Mouse (Mus musculus) adrenal gland, postnatal 14 days (tissue): ENCODE data around the gene Cd109. TPM values are rescaled to one million over a fixed set of nuclear protein-coding genes. Genes with fewer than 3 reads are reported as not detected.

Experiments used
- DNase-seq: peaks from one replicate; pipeline ENCODE4 v3.0.0; 2021; ENCODE audit warnings: mixed read lengths
- total RNA-seq: library from RNA; stranded (reverse); gene quantifications from 2 replicates; pipeline ENCODE4 v1.2.3, GENCODE M21; 2021

Gene Cd109
- total RNA-seq, 1 experiment from 2014 or later = 2.2 TPM

- DNase-seq = peak; percentile 77
Observed at GRCm38 (mm10) chr9:78646008-78646777, 30.8 kb downstream of the Cd109 start.

GRCm38 (mm10) chr9:78648641-78649040 lies 33.3 kb downstream of the Cd109 start:
- peak; percentile 9 for DNase-seq

DNA sequence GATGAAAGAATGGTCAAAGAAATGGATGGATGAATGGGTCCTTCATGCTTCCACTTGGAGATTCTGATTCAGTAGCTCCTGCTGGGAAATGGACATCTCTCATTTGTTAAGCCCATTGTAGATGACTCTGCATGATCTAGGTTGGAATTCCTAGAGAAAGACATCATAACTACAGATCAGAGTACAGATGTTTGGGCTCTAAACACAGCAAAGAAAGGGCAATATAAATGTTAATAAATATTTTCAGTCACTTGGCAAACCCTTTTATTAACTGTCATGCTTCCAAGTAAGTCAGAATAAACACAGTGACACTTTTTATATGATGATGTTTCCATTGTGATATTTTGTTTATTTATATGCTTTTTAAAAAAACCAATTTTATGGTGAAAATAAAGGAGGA lies 34.1 kb downstream of the Cd109 start:
- no peak for DNase-seq

DNA sequence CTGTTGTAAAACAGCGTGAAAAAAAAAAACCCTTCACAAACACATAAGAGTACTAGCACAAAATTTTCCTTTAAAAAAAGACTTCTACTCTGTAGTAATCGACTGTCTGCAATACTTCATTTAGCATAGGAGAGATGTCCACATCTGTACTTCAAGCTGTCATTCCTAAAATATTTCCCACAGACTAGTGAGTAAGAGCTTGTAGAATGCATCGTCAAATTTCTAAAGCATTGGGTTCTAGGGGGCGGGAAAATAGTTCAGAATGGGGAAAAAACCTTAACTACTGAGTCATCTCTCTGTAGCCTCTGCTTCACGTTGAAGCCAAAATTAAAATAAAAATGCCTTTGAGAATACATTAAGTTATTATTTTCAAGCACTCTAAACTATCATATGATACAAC lies 42.2 kb downstream of the Cd109 start:
- DNase-seq = no peak

GRCm38 (mm10) chr9:78671446-78671985 lies 56.2 kb downstream of the Cd109 start:
- DNase-seq = no peak

GRCm38 (mm10) chr9:78700691-78701090 lies 85.3 kb downstream of the Cd109 start:
- DNase-seq = peak; percentile 68

DNA sequence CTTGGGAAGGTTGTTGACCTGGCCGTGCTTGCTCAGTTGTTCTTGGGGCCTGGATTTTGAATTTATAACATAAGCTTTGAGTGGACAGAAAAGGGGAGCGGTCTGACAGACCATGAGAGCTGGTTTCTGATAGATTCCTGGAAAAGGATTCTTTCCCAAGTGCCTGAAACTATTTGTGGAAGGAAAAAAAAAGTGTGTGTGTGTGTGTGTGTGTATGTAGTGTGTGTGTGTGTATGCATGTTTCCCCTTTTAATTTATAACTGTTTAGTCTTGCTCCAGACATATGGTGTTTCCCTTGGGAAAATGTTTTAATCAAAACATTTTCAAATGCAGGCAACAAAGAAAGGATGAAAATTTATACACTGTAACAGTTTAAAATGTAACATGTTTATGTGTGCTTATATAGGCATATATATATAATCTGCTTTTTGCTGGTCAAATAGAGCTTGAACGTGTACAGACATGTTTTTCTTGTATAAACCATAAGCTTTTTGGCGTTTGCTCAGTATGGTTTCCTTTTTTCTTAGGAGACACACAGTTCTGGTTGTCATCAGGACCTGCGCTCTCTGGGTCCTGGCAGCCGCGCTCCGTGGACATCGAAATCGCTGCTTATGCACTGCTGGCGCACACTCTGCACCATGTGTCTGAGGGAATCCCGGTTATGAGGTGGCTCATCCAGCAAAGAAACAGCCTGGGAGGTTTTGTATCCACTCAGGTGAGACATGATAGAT lies 87.3 kb downstream of the Cd109 start:
- DNase-seq = no peak

DNA sequence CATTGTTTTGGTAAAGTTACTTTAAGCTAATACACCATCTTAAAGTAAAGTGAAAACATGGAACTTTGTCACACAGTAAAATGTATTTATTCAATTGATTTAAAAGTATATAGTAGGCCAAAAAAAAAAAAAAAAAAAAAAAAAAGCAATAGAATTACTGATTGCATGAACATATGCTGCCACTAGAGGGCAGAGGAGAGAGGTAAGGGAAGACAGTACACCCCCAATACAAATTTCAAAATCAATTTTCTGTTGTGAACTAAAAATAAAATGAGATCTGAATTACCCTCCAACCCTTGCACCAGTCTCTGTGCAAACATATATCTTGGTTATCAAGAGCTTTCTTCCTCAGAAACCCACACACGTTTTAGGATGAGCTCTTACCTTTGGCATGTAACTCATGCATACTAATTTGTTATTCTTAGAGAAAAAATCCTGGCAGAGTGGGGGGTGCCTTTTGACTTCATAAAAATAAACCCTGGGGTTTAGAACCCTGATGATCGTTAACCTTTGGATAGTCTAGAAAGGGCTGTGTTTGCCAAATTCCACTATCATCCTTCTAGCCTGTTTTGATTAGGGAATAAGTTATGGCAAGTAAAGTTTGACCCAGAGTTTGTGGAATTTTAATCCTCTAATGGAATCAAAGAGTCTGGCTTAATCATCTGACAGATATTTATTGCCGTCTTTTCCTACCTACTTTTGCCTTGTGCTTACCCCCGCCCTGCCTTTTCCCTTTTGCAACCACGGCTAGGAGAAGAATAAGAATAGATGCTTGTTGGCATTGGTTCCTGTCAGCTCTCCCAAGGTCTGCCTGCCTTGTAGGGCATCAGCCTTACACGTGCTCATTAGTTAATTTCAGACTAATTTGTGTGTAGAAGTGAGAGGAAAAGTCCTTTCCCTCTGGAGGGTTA lies 105.8 kb downstream of the Cd109 start:
- DNase-seq = no peak

GRCm38 (mm10) chr9:78731931-78732330 lies 116.6 kb downstream of the Cd109 start:
- DNase-seq = no peak

DNA sequence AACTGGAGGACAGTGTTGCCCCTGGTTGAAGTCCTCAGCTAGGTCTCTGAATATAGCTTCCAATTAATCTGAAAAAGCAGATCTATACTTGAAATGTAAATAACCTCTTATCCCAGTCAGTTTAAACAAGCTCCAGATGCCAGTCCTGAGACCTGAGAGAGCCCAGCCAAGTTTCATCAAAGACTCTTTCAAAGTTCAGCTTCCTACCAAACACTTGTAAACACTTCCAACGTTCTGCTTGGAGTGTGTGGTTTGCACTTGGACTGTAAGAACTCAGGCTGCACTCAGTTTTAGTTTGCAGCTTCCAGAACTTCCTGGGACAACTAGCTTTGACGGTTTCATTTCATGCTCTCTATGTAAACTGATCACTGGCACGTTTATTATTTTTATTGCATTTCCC lies 120.2 kb downstream of the Cd109 start:
- DNase-seq = no peak

- DNase-seq = no peak
Observed at GRCm38 (mm10) chr9:78742012-78742411, 126.7 kb downstream of the Cd109 start.

- peak; percentile 24 for DNase-seq
Observed at GRCm38 (mm10) chr9:78750246-78750645, 134.9 kb downstream of the Cd109 start.

Other genes with a start within 250 kb of the Cd109 start
- not detected in 2 replicates for gene Dppa5a, start 247.4 kb upstream of the Cd109 start, total RNA-seq
- gene Ooep, start 236.8 kb upstream of the Cd109 start, total RNA-seq = not detected in 2 replicates
- 0.15 TPM in 1 of 2 replicates, not detected in the other for gene Ddx43, start 219.8 kb upstream of the Cd109 start, total RNA-seq
- 1.4 and 1.6 TPM in 2 replicates for gene Cgas, start 172.3 kb upstream of the Cd109 start, total RNA-seq
- gene Mto1, start 167.3 kb upstream of the Cd109 start, total RNA-seq = 27.8 and 29.5 TPM in 2 replicates
- gene Gm17324, start 166.8 kb upstream of the Cd109 start, total RNA-seq = 0.56 TPM in 1 of 2 replicates, not detected in the other
- 6,863 and 7,423 TPM in 2 replicates for gene Eef1a1, start 126.4 kb upstream of the Cd109 start, total RNA-seq
- 11.5 and 12.1 TPM in 2 replicates for gene Slc17a5, start 27.5 kb upstream of the Cd109 start, total RNA-seq